Mouse (Mus musculus) adipose tissue, adult 10 weeks (tissue): ENCODE results near the gene Prl7a1. TPM values are rescaled to one million over a fixed set of nuclear protein-coding genes. Genes with fewer than 3 reads are reported as not detected.

Experiments
- polyA plus RNA-seq: library from polyadenylated mRNA; stranded (reverse); fragments of 350-450 nt; fragmentation: Illumina TruSeq; extraction: RNeasy Lipid Tissue Mini Kit (QIAGEN cat#74804); gene quantifications from one replicate; pipeline ENCODE4 v1.2.3, GENCODE M21; 2014; ENCODE audit warnings: low read depth, low replicate concordance

Gene Prl7a1
- polyA plus RNA-seq: not detected

DNA sequence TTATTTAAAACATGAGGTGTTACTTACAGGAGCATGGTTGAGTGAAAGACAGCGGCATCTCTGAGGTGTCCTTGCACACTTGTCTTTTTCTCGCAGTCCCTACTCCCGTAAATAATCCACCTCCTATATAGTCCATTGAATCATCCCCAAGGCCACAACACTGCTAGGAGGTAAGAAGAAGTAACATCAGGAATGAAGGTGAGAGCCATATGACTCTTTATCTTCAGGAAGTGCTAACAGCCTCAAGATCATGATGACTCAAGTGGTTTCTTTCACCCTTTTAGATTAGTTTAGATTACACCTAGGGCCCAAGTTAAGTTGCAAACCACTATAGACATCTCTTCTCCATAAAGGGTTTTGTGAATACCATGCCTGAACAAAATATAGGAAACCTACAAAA is at the start of gene Prl7a1:
Gene Prl7a1 (minus strand): TSS at position 101 of the 400 bp plus-strand sequence.

DNA sequence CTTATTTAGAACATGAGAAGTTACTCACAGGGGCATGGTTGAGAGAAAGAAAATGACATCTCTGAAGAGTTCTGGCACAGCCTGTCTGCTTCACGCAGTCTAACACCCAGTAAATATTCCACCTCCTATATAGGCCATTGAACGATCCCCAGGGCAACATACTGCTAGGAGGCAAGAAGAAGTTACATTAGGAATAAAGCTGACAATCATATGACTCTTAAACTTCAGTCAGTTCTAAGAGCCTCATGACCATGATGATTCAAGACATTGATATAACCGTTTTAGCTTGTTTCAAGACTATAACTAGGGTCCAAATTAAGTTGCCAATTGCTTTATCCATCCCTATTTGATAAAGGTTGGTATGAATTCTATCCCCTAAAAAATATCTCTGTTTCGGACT is 25.6 kb upstream of the Prl7a1 start, which contains the start of gene Prl7a2:
Gene Prl7a2 (minus strand): TSS at position 101 of the 400 bp plus-strand sequence.

DNA sequence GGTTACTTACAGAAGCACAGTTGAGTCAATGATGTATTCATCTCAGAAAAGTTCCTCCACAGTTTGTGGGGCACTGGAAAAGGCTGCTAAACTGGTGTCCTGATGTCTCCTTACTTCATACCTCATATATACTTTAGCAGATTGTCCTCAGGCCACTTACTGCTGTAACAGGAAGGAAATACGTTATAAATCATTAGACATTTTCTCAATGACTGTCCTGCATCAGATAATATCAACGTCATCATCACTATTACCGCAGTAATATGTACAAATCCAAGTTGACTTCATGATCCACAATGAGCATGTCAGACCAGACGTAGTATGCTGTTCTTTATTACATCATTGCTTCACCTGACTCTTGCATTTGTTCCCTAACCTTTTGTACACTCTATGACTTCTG is 31.8 kb downstream of the Prl7a1 start, which contains the start of gene Prl7b1:
Gene Prl7b1 (minus strand): TSS at position 101 of the 400 bp plus-strand sequence.

Other genes with a start within 250 kb of the Prl7a1 start
- not detected for gene Prl8a6, start 203.8 kb downstream of the Prl7a1 start, polyA plus RNA-seq
- not detected for gene Prl8a8, start 129.3 kb downstream of the Prl7a1 start, polyA plus RNA-seq
- not detected for gene Prl8a9, start 77.9 kb downstream of the Prl7a1 start, polyA plus RNA-seq
- gene Prl8a1, start 60.3 kb downstream of the Prl7a1 start, polyA plus RNA-seq: not detected
- not detected for gene Prl7b1, start 31.9 kb downstream of the Prl7a1 start, polyA plus RNA-seq
- gene Prl7a2, start 25.5 kb upstream of the Prl7a1 start, polyA plus RNA-seq: not detected
- not detected for gene Prl7d1, start 74.2 kb upstream of the Prl7a1 start, polyA plus RNA-seq
- gene Prl7c1, start 138.3 kb upstream of the Prl7a1 start, polyA plus RNA-seq: not detected
- gene Prl2a1, start 159.2 kb upstream of the Prl7a1 start, polyA plus RNA-seq: not detected
- not detected for gene Prl2c1, start 206.8 kb upstream of the Prl7a1 start, polyA plus RNA-seq